Comparison of ENCODE assay signal across 1 mouse cellular context in the genomic region with DNA sequence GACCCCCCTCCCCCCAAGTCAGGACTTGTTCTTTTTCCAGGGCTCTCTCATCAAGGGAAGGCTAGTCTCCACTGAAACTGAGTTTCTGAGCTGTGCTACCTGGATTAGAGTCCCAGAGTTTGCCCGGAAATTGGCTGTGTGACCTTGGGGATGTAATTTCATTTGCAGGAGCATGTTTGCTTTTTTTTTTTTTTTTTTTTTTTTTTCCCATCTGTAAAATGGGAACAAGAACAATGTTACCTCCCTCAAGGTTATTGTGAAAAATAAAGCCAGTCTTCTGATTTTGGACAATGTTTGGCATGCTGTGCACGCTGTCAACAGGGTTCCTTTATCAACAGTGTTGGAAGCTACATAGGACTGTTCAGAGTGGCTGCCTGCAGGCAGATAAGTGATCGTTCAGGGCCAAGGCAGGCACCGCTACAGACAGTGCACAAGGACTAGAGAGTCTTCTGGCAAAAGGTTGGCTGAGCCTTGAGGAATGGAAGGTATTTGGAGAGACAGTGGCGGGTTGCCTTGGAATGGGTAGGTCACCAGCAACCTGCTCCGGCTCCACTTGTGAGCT.
TF ChIP-seq lines count a peak whose summit lies in the region.

No protein-coding gene starts in this region.

TF ChIP-seq in CH12.LX, 34 proteins besides CTCF, POLR2A, EP300 and RAD21 (continued from another document):
- TF ChIP-seq E2F4 (IDR thresholded peaks at IDR 0.05; ENCODE audit: insufficient replicate concordance, low read depth, low read length) (no peak), ZC3H11A (IDR thresholded peaks at IDR 0.05; ENCODE audit: low read depth, low read length) (no peak), NRF1 (IDR thresholded peaks at IDR 0.05; ENCODE audit: low read depth, low read length) (no peak), USF2 (conservative IDR thresholded peaks at IDR 0.05; ENCODE audit: low read depth, low read length) (no peak), UBTF (IDR thresholded peaks at IDR 0.05; ENCODE audit: low read depth, low read length) (peak; percentile 3; the same call in 1 of the 2 replicates), TBP (conservative IDR thresholded peaks at IDR 0.05; ENCODE audit: low read depth, low read length) (no peak), MAFK (IDR thresholded peaks at IDR 0.05; ENCODE audit: insufficient replicate concordance, low read length) (no peak), CHD2 (IDR thresholded peaks at IDR 0.05; ENCODE audit: low read length) (0 out of 2 replicates have a peak, but pooled peaks have one; percentile 4), SMC3 (IDR thresholded peaks at IDR 0.05; ENCODE audit: low read depth, low read length) (no peak), SIN3A (IDR thresholded peaks at IDR 0.05; ENCODE audit: low read length) (peak; percentile 18), MXI1 (IDR thresholded peaks at IDR 0.05; ENCODE audit: low read depth, low read length) (peak; percentile 47; the same call in 1 of the 2 replicates), BHLHE40 (IDR thresholded peaks at IDR 0.05; ENCODE audit: low read depth, low read length) (no peak), MAX (IDR thresholded peaks at IDR 0.05; ENCODE audit: low read length) (peak; percentile 30; the same call in 1 of the 2 replicates), ETS1 (conservative IDR thresholded peaks at IDR 0.05; ENCODE audit: low read depth, low read length) (no peak), MAZ (IDR thresholded peaks at IDR 0.05; ENCODE audit: low read depth, low read length) (no peak), ZNF384 (IDR thresholded peaks at IDR 0.05; ENCODE audit: low read depth, low read length) (peak; percentile 82), ELF1 (IDR thresholded peaks at IDR 0.05; ENCODE audit: low read depth, low read length) (no peak), ZKSCAN1 (IDR thresholded peaks at IDR 0.05; ENCODE audit: borderline replicate concordance, low read depth, low read length) (no peak), MEF2A (IDR thresholded peaks at IDR 0.05; ENCODE audit: borderline replicate concordance, low read depth, low read length) (no peak)
